Mouse (Mus musculus): ENCODE results near the gene Krt71. TPM values are rescaled to one million over a fixed set of nuclear protein-coding genes. Genes with fewer than 3 reads are reported as not detected.
A peak's percentile ranks its signal among the peaks of the same experiment; 100 is the strongest.

Krt71 gene
- polyA plus RNA-seq, 1 experiment from 2014 or later: not detected

GRCm38 (mm10) chr15:101737786-101738185 is 5.1 kb downstream of the Krt71 start:
- H3K9me3 ChIP-seq (ENCODE audit: low read depth, low read length): no peaks in the 10 kb centered on the region
- DNase-seq: peak; percentile 13
- no peaks in the 10 kb centered on the region for H3K4me1 ChIP-seq (ENCODE audit: insufficient read depth)
- TF ChIP-seq CTCF (IDR thresholded peaks at IDR 0.05; ENCODE audit: low read depth): no peak
- H3K27me3 ChIP-seq (ENCODE audit: insufficient read depth, low read length): no peaks in the 10 kb centered on the region
- H3K9ac ChIP-seq: no peak overlapping the region
- H3K4me3 ChIP-seq (ENCODE audit: low read depth, low read length): no peak overlapping the region
- H3K4me2 ChIP-seq: no peak overlapping the region
- ATAC-seq (ENCODE audit: insufficient read depth): no peak
- 58% methylated on average over 7 of the region's 7 CpGs for WGBS
- H3K36me3 ChIP-seq (ENCODE audit: insufficient read depth): no peaks in the 10 kb centered on the region
- no peak overlapping the region for H3K27ac ChIP-seq (ENCODE audit: low read depth)

GRCm38 (mm10) chr15:101730653-101731052 is 12.3 kb downstream of the Krt71 start:
- no peak overlapping the region for H3K4me2 ChIP-seq
- H3K4me1 ChIP-seq (ENCODE audit: insufficient read depth): no peaks in the 10 kb centered on the region
- H3K27ac ChIP-seq (ENCODE audit: low read depth): no peak overlapping the region
- DNase-seq (no peak), ATAC-seq (ENCODE audit: insufficient read depth) (no peak)
- no peaks in the 10 kb centered on the region for H3K27me3 ChIP-seq (ENCODE audit: insufficient read depth, low read length)
- no peak overlapping the region for H3K4me3 ChIP-seq (ENCODE audit: low read depth, low read length)
- TF ChIP-seq CTCF (IDR thresholded peaks at IDR 0.05; ENCODE audit: low read depth): no peak
- H3K9ac ChIP-seq: no peak overlapping the region
- no peaks in the 10 kb centered on the region for H3K9me3 ChIP-seq (ENCODE audit: low read depth, low read length)
- no peaks in the 10 kb centered on the region for H3K36me3 ChIP-seq (ENCODE audit: insufficient read depth)

GRCm38 (mm10) chr15:101724686-101725085 is 18.2 kb downstream of the Krt71 start:
- no peaks in the 10 kb centered on the region for H3K4me1 ChIP-seq (ENCODE audit: insufficient read depth)
- H3K27me3 ChIP-seq (ENCODE audit: insufficient read depth, low read length): no peaks in the 10 kb centered on the region
- H3K9ac ChIP-seq: no peak overlapping the region
- H3K36me3 ChIP-seq (ENCODE audit: insufficient read depth): no peaks in the 10 kb centered on the region
- no peak for TF ChIP-seq CTCF (IDR thresholded peaks at IDR 0.05; ENCODE audit: low read depth)
- no peaks in the 10 kb centered on the region for H3K9me3 ChIP-seq (ENCODE audit: low read depth, low read length)
- 41% methylated on average over 5 of the region's 5 CpGs for WGBS
- no peak overlapping the region for H3K27ac ChIP-seq (ENCODE audit: low read depth)
- ATAC-seq (ENCODE audit: insufficient read depth): no peak
- no peak for DNase-seq
- H3K4me3 ChIP-seq (ENCODE audit: low read depth, low read length): no peak overlapping the region
- no peak overlapping the region for H3K4me2 ChIP-seq

GRCm38 (mm10) chr15:101715831-101716230 is 27.1 kb downstream of the Krt71 start:
- DNase-seq: no peak
- TF ChIP-seq CTCF (IDR thresholded peaks at IDR 0.05; ENCODE audit: low read depth): no peak
- H3K27me3 ChIP-seq (ENCODE audit: insufficient read depth, low read length): no peaks in the 10 kb centered on the region
- no peak overlapping the region for H3K4me3 ChIP-seq (ENCODE audit: low read depth, low read length)
- WGBS: 72% methylated on average over 3 of the region's 3 CpGs
- H3K4me1 ChIP-seq (ENCODE audit: insufficient read depth): no peaks in the 10 kb centered on the region
- no peak for ATAC-seq (ENCODE audit: insufficient read depth)
- no peaks in the 10 kb centered on the region for H3K9me3 ChIP-seq (ENCODE audit: low read depth, low read length)
- no peak overlapping the region for H3K27ac ChIP-seq (ENCODE audit: low read depth)
- H3K36me3 ChIP-seq (ENCODE audit: insufficient read depth): no peaks in the 10 kb centered on the region
- H3K4me2 ChIP-seq: no peak overlapping the region
- no peak overlapping the region for H3K9ac ChIP-seq

DNA sequence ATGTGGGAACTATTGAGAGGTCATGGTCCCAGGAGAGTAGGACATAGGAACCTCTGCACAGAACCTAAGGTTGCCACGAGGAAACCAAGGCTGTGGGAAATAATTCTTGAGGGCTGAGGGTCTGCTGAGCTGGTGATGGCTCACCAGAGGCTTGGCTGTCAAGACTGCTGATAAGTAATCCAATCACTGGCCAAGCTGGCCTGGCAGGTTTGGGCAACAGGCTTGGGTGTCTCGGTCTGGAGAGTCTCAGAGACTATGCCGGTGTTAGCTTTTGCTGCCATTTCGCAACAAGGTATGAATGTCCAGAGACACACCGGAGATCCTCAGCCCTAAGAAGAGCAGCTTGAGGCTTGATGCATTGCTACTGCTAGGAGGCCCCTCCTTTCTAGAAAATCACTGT is 28.6 kb downstream of the Krt71 start:
- no peak for ATAC-seq (ENCODE audit: insufficient read depth)
- WGBS: 53% methylated on average over 5 of the region's 5 CpGs
- H3K27me3 ChIP-seq (ENCODE audit: insufficient read depth, low read length): no peaks in the 10 kb centered on the region
- no peaks in the 10 kb centered on the region for H3K9me3 ChIP-seq (ENCODE audit: low read depth, low read length)
- no peak overlapping the region for H3K9ac ChIP-seq
- no peak overlapping the region for H3K27ac ChIP-seq (ENCODE audit: low read depth)
- no peaks in the 10 kb centered on the region for H3K4me1 ChIP-seq (ENCODE audit: insufficient read depth)
- H3K36me3 ChIP-seq (ENCODE audit: insufficient read depth): no peaks in the 10 kb centered on the region
- TF ChIP-seq CTCF (IDR thresholded peaks at IDR 0.05; ENCODE audit: low read depth): no peak
- H3K4me3 ChIP-seq (ENCODE audit: low read depth, low read length): no peak overlapping the region
- no peak for DNase-seq
- H3K4me2 ChIP-seq: no peak overlapping the region

DNA sequence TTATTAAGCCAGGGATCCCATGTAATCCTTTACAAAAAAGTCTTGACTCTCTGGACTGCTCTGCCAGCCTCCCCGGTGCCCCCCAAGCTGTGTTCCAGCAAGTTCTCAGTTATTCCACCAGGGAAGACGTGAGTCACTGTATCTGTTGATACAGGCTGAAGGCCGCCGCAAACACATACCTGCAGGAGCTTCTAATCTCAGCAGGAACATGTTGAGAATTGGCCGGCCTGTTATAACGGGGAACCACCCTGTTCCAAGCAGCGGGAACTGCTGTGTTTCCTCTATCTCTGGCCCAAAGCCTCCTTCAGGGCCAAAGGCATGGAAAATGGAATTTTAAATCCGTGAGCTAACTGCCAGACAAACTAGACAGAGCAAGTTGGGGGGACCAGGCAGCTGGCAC is 29.2 kb downstream of the Krt71 start:
- no peaks in the 10 kb centered on the region for H3K27me3 ChIP-seq (ENCODE audit: insufficient read depth, low read length)
- H3K4me1 ChIP-seq (ENCODE audit: insufficient read depth): no peaks in the 10 kb centered on the region
- H3K4me3 ChIP-seq (ENCODE audit: low read depth, low read length): no peak overlapping the region
- WGBS: 61% methylated on average over 8 of the region's 8 CpGs
- TF ChIP-seq CTCF (IDR thresholded peaks at IDR 0.05; ENCODE audit: low read depth): no peak
- H3K9me3 ChIP-seq (ENCODE audit: low read depth, low read length): no peaks in the 10 kb centered on the region
- H3K36me3 ChIP-seq (ENCODE audit: insufficient read depth): no peaks in the 10 kb centered on the region
- H3K9ac ChIP-seq: no peak overlapping the region
- ATAC-seq (ENCODE audit: insufficient read depth) (no peak), DNase-seq (no peak)
- H3K4me2 ChIP-seq: no peak overlapping the region
- no peak overlapping the region for H3K27ac ChIP-seq (ENCODE audit: low read depth)

GRCm38 (mm10) chr15:101712720-101713119 is 30.2 kb downstream of the Krt71 start, which contains the start of gene Krt5:
Krt5 (minus strand) TSS chr15:101712898.
- H3K27me3 ChIP-seq (ENCODE audit: insufficient read depth, low read length): no peaks in the 10 kb centered on the region
- H3K4me2 ChIP-seq: no peak within 1 kb of the TSS
- H3K4me3 ChIP-seq (ENCODE audit: low read depth, low read length): no peak within 1 kb of the TSS
- TF ChIP-seq CTCF (IDR thresholded peaks at IDR 0.05; ENCODE audit: low read depth): no peak
- 36% methylated on average over 13 of the region's 13 CpGs for WGBS
- DNase-seq (no peak), ATAC-seq (ENCODE audit: insufficient read depth) (no peak)
- H3K36me3 ChIP-seq (ENCODE audit: insufficient read depth): no peaks in the 10 kb centered on the region
- H3K9ac ChIP-seq: no peak within 1 kb of the TSS
- H3K4me1 ChIP-seq (ENCODE audit: insufficient read depth): no peaks in the 10 kb centered on the region
- H3K9me3 ChIP-seq (ENCODE audit: low read depth, low read length): no peaks in the 10 kb centered on the region
- no peak within 1 kb of the TSS for H3K27ac ChIP-seq (ENCODE audit: low read depth)

GRCm38 (mm10) chr15:101708683-101709082 is 34.2 kb downstream of the Krt71 start:
- 60% methylated on average over 11 of the region's 11 CpGs for WGBS
- Histone ChIP-seq H3K36me3 (ENCODE audit: insufficient read depth) (no peaks in the 10 kb centered on the region), H3K4me2 (no peak overlapping the region), H3K9ac (no peak overlapping the region), H3K9me3 (ENCODE audit: low read depth, low read length) (no peaks in the 10 kb centered on the region), H3K4me3 (ENCODE audit: low read depth, low read length) (no peak overlapping the region), H3K27ac (ENCODE audit: low read depth) (no peak overlapping the region), H3K4me1 (ENCODE audit: insufficient read depth) (no peaks in the 10 kb centered on the region), H3K27me3 (ENCODE audit: insufficient read depth, low read length) (no peaks in the 10 kb centered on the region)
- TF ChIP-seq CTCF (IDR thresholded peaks at IDR 0.05; ENCODE audit: low read depth): 0 out of 2 replicates have a peak, but pooled peaks have one; percentile 26
- ATAC-seq (ENCODE audit: insufficient read depth): no peak
- no peak for DNase-seq

Data from lung, embryonic 14.5 days (tissue).